Mouse (Mus musculus) inflammation-experienced regulatory T-cells, adult 16 weeks (primary cell): ENCODE measurements around the gene Hapln4. TPM values are rescaled to one million over a fixed set of nuclear protein-coding genes. Genes with fewer than 3 reads are reported as not detected.

ENCODE experiments used
- polyA plus RNA-seq: library from polyadenylated mRNA; unstranded; fragments of 100-300 nt; shearing (Covaris generic); gene quantifications from one replicate; pipeline ENCODE4 v1.2.1, GENCODE M21; 2017

The Hapln4 gene
- not detected for polyA plus RNA-seq

DNA sequence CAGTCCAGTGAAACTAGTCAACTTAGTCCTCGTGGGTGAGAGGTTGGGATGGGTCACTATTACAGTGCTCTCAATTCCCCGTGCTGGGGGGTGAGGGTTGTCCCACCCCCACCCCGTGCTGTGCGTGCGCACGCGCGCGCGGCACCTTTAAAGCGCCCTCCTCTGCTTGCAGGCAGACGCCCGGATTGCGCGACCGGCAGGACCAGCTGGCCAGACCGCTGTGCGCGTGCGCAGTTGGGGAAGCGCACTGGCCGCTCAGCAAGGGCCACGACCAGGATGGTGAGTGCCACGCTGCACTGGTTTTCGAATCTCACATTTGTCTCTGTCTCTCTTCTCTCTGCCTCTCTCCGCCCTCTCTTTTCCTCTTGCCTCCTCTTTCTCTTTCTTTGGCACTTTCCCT lies at the start of gene Hapln4:
TSS of gene Hapln4 (plus strand) at position 173 of the 400 bp plus-strand sequence.

GRCm38 (mm10) chr8:70042583-70043455 lies 40.4 kb upstream of the Hapln4 start, which contains the start of the genes Mau2 and Sugp1:
Gene Mau2, minus strand, starts transcription at chr8:70042734.
Gene Sugp1, plus strand, starts transcription at chr8:70042813.

GRCm38 (mm10) chr8:70072441-70073069 lies 10.7 kb upstream of the Hapln4 start, which contains the start of gene Tm6sf2:
Gene Tm6sf2, plus strand, starts transcription at chr8:70072924.

DNA sequence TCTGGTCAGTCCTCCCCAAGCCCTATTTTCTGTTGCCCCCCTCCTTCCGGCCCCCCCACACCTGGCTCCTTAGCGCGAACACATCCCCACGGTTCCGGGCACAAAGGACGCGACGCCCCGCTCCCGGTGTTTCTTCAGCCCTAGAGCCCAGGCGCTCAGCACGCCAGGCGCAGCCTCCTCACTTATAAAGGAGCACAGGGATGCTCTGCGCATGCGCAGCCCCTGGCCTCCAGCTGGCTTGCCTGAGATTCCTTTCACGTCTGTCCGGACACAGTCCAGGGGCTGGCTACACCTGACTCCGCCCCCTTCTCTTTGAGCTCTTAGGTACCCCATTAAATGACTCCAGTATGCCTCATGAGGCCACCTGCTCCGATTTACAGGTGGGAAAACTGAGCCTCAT lies 37.4 kb downstream of the Hapln4 start, which contains the start of gene Ncan:
TSS of gene Ncan (minus strand) at position 207 of the 400 bp plus-strand sequence.

DNA sequence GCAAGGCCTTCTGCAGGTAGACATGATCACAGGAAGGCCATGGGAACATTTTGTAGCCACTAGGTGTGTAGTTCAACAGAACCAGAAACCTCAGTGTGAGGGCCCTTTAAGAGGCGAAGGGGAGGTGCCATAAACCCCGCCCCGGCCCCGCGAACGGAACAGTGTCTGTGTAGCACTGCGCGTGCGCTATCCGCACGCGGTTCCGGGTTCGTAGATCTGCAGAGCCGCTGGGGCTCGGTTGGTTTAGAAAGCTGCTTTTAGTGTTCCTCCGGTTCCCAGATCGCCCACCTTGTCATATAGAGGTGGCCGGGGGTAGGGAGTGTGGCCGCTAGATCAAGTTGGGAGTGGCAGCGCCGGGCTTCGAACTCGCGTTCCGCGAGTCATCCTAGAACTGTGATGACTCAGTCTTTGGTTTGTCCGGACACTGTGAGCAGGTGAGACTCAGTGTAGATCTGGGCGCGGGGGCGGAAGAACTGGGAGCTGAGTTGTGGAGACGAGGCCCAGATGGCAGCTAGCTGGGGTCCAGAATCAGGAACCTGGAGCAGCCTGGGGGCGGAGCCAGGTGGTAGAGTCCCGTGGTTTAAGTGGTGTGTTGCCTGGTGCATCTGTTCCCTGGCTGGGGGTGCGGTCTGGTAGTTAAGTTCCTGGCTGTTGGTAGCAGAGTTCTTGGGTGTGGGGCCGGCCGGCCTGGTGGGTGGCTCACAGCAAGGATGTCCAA lies 48.1 kb downstream of the Hapln4 start, which contains the start of gene Nr2c2ap:
TSS of gene Nr2c2ap (plus strand) at position 168 of the 718 bp plus-strand sequence.

GRCm38 (mm10) chr8:70139026-70139857 lies 56.0 kb downstream of the Hapln4 start, which contains the start of the genes Rfxank, Borcs8 and Mef2b:
Gene Rfxank, minus strand, starts transcription at chr8:70139154.
Gene Borcs8, plus strand, starts transcription at chr8:70139499.
Gene Mef2b, plus strand, starts transcription at chr8:70139711.

Other genes with a start within 250 kb of the Hapln4 start
- not detected for gene Cilp2, start 195.8 kb upstream of the Hapln4 start, polyA plus RNA-seq
- gene Tssk6, start 181.3 kb upstream of the Hapln4 start, polyA plus RNA-seq = 3.4 TPM
- gene Ndufa13, start 180.9 kb upstream of the Hapln4 start, polyA plus RNA-seq = 190 TPM
- not detected for gene Yjefn3, start 180.7 kb upstream of the Hapln4 start, polyA plus RNA-seq
- gene Gatad2a, start 87.1 kb upstream of the Hapln4 start, polyA plus RNA-seq = 29.4 TPM
- 50.6 TPM for gene Mau2, start 40.7 kb upstream of the Hapln4 start, polyA plus RNA-seq
- gene Sugp1, start 40.6 kb upstream of the Hapln4 start, polyA plus RNA-seq = 78.6 TPM
- 0.37 TPM for gene Tm6sf2, start 10.5 kb upstream of the Hapln4 start, polyA plus RNA-seq
- gene Ncan, start 37.4 kb downstream of the Hapln4 start, polyA plus RNA-seq = not detected
- 59.8 TPM for gene Nr2c2ap, start 47.9 kb downstream of the Hapln4 start, polyA plus RNA-seq
- 45.4 TPM for gene Rfxank, start 55.7 kb downstream of the Hapln4 start, polyA plus RNA-seq
- gene Borcs8, start 56.0 kb downstream of the Hapln4 start, polyA plus RNA-seq = 66.7 TPM
- gene Mef2b, start 56.3 kb downstream of the Hapln4 start, polyA plus RNA-seq = 2.1 TPM
- gene Tmem161a, start 88.9 kb downstream of the Hapln4 start, polyA plus RNA-seq = 64.2 TPM
- gene Slc25a42, start 128.8 kb downstream of the Hapln4 start, polyA plus RNA-seq = 14.6 TPM
- 37.7 TPM for gene Sugp2, start 150.8 kb downstream of the Hapln4 start, polyA plus RNA-seq
- 15.6 TPM for gene Armc6, start 151.0 kb downstream of the Hapln4 start, polyA plus RNA-seq
- gene Homer3, start 199.4 kb downstream of the Hapln4 start, polyA plus RNA-seq = 1.3 TPM
- 59.3 TPM for gene Ddx49, start 219.0 kb downstream of the Hapln4 start, polyA plus RNA-seq
- 349 TPM for gene Cope, start 219.1 kb downstream of the Hapln4 start, polyA plus RNA-seq
- not detected for gene Cers1, start 232.3 kb downstream of the Hapln4 start, polyA plus RNA-seq
- gene Gdf1, start 246.4 kb downstream of the Hapln4 start, polyA plus RNA-seq = not detected